Comparison of ENCODE assay signal across 8 mouse cellular contexts in genomic region chr2:30690307-30690706, GRCm38 (mm10).
A peak's percentile ranks its signal among the peaks of the same experiment; 100 is the strongest.
DNase-seq lines count a peak whose midpoint lies in the region; ATAC-seq and TF ChIP-seq lines count a peak whose summit lies in the region.

No protein-coding gene starts in this region.

- DNase-seq in CD4-positive helper T cell, adult 2 months (ENCODE audit: low read depth, low spot score), result peak; percentile 50
- DNase-seq in adrenal gland, postnatal 10 days, result peak; percentile 65
- peak; percentile 86 for DNase-seq in heart, adult 8-10 months (ENCODE audit: low spot score)
- DNase-seq in kidney, adult 11 months, result peak; percentile 73
- DNase-seq in lung, adult 2 months, result peak; percentile 61
- DNase-seq in cerebellum, postnatal 4 days (ENCODE audit: low spot score in 2 of 2), result no peak
- DNase-seq in left cerebral cortex, postnatal 36 days (ENCODE audit: low spot score in 2 of 2), result no peak

- peaks cover 46% of the 10 kb centered on the region for H3K4me1 ChIP-seq in lung, adult 2 months (ENCODE audit: control insufficient read depth, insufficient read depth, low read length)

- WGBS in lung, adult 2 months, result 44% methylated on average over 11 of the region's 11 CpGs

- intact Hi-C loops in left cerebral cortex, postnatal 36 days (cut with DNase I), result no loop called here

- ATAC-seq in neutrophil, adult 5-6 weeks (ENCODE audit: extremely low read depth, insufficient number of reproducible peaks, low FRiP score, poor library complexity, severe bottlenecking), result peak; percentile 75

- no peak overlapping the region for H3K4me3 ChIP-seq in lung, adult 2 months (replicated peaks; ENCODE audit: extremely low read depth, low read depth, low read length)

- TF ChIP-seq POLR2A in lung, adult 2 months (IDR thresholded peaks at IDR 0.05; ENCODE audit: borderline replicate concordance, extremely low read depth, low read depth, low read length), result peak; percentile 60; the same call in 1 of the 2 replicates

- no peak for TF ChIP-seq CTCF in lung, adult 2 months (IDR thresholded peaks at IDR 0.05; ENCODE audit: insufficient read depth, low read length)

Comparison
In these comparisons a context has a peak if more than half of its experiments do, and no peak if none do; other contexts are left out.
1. DNase-seq: peak in CD4-positive helper T cell, adult 2 months (single experiment), adrenal gland, postnatal 10 days (single experiment), heart, adult 8-10 months (single experiment), kidney, adult 11 months (single experiment) and lung, adult 2 months (single experiment); none in cerebellum, postnatal 4 days (0 of 2) and left cerebral cortex, postnatal 36 days (0 of 2).